Mouse (Mus musculus): Measurements from ENCODE around the gene Gps2.

Gene Gps2

GRCm38 (mm10) chr11:69884663-69885062 lies 29.0 kb upstream of the Gps2 start:
- no peak for DNase-seq (ENCODE audit: extremely low spot score, low read depth, low spot score)

GRCm38 (mm10) chr11:69886907-69887635 lies 26.6 kb upstream of the Gps2 start:
- no peak for DNase-seq (ENCODE audit: extremely low spot score, low read depth, low spot score)

GRCm38 (mm10) chr11:69891482-69891881 lies 22.2 kb upstream of the Gps2 start:
- no peak for DNase-seq (ENCODE audit: extremely low spot score, low read depth, low spot score)

- no peak for DNase-seq (ENCODE audit: extremely low spot score, low read depth, low spot score)
These were observed 19.0 kb upstream of the Gps2 start for GRCm38 (mm10) chr11:69894671-69895070.

- DNase-seq (ENCODE audit: extremely low spot score, low read depth, low spot score): no peak
These were observed 18.4 kb upstream of the Gps2 start, which contains the start of gene Acap1 for GRCm38 (mm10) chr11:69895291-69895690. Acap1 (minus strand) TSS chr11:69895539.

GRCm38 (mm10) chr11:69899870-69900269 lies 13.8 kb upstream of the Gps2 start:
- DNase-seq (ENCODE audit: extremely low spot score, low read depth, low spot score): no peak

- DNase-seq (ENCODE audit: extremely low spot score, low read depth, low spot score): peak; percentile 98
These were observed 12.9 kb upstream of the Gps2 start, which contains the start of the genes 2810408A11Rik and Neurl4 for GRCm38 (mm10) chr11:69900471-69901405. 2810408A11Rik (minus strand) TSS chr11:69900987. Neurl4 (plus strand) TSS chr11:69901072.

GRCm38 (mm10) chr11:69901406-69901846 lies 12.3 kb upstream of the Gps2 start:
- no peak for DNase-seq (ENCODE audit: extremely low spot score, low read depth, low spot score)

- no peak for DNase-seq (ENCODE audit: extremely low spot score, low read depth, low spot score)
These were observed 11.7 kb upstream of the Gps2 start for GRCm38 (mm10) chr11:69901993-69902392.

GRCm38 (mm10) chr11:69902972-69903371 lies 10.7 kb upstream of the Gps2 start:
- DNase-seq (ENCODE audit: extremely low spot score, low read depth, low spot score): no peak

GRCm38 (mm10) chr11:69904311-69904710 lies 9.4 kb upstream of the Gps2 start:
- DNase-seq (ENCODE audit: extremely low spot score, low read depth, low spot score): no peak

- no peak for DNase-seq (ENCODE audit: extremely low spot score, low read depth, low spot score)
These were observed 5.0 kb upstream of the Gps2 start for GRCm38 (mm10) chr11:69908645-69909044.

GRCm38 (mm10) chr11:69909174-69909573 lies 4.5 kb upstream of the Gps2 start:
- no peak for DNase-seq (ENCODE audit: extremely low spot score, low read depth, low spot score)

GRCm38 (mm10) chr11:69910177-69910576 lies 3.5 kb upstream of the Gps2 start:
- DNase-seq (ENCODE audit: extremely low spot score, low read depth, low spot score): no peak

- DNase-seq (ENCODE audit: extremely low spot score, low read depth, low spot score): no peak
These were observed 2.7 kb upstream of the Gps2 start for GRCm38 (mm10) chr11:69910781-69911560.

- DNase-seq (ENCODE audit: extremely low spot score, low read depth, low spot score): no peak
These were observed 2.0 kb upstream of the Gps2 start for GRCm38 (mm10) chr11:69911701-69912100.

GRCm38 (mm10) chr11:69912716-69913530 lies 765 bp upstream of the Gps2 start:
- no peak for DNase-seq (ENCODE audit: extremely low spot score, low read depth, low spot score)

- DNase-seq (ENCODE audit: extremely low spot score, low read depth, low spot score): no peak
These were observed 680 bp downstream of the Gps2 start for GRCm38 (mm10) chr11:69914372-69914764.

GRCm38 (mm10) chr11:69914917-69915430 lies 1.3 kb downstream of the Gps2 start:
- DNase-seq (ENCODE audit: extremely low spot score, low read depth, low spot score): no peak
